Mouse (Mus musculus) hematopoietic stem cell, adult 5-6 weeks (primary cell): Measurements from ENCODE around the gene Opn4. TPM values are rescaled to one million over a fixed set of nuclear protein-coding genes. Genes with fewer than 3 reads are reported as not detected.

ENCODE experiments used
- ATAC-seq, 2 experiments: fragments of 125-278 bp in 1 of 2; replicated peaks in 1 of 2; 2 replicates each; pipeline ENCODE4 v1.8.0; 2016 to 2017; ENCODE audit warnings: inconsistent platforms in 2 of 2, mild to moderate bottlenecking in 2 of 2, moderate number of reproducible peaks in 2 of 2, low read depth in 1 of 2, moderate TSS enrichment in 1 of 2; ENCODE audit not compliant: low FRiP score in 2 of 2, poor library complexity in 2 of 2, severe bottlenecking in 2 of 2, insufficient read depth in 1 of 2, low TSS enrichment in 1 of 2
- total RNA-seq: library from RNA; stranded (forward); fragments of 172-1452, 232-1000 nt; gene quantifications from 2 replicates; pipeline ENCODE4 v1.2.3, GENCODE M21; 2017

Gene Opn4
- total RNA-seq, result not detected in 2 replicates

- ATAC-seq, result no peak
Measured at GRCm38 (mm10) chr14:34599941-34600340, at the start of gene Opn4. Opn4 (minus strand) TSS chr14:34600142.

- ATAC-seq, result peak; percentile 45 to 67; a peak in 3 of 4 replicates
Measured at GRCm38 (mm10) chr14:34647870-34648475, 48.0 kb upstream of the Opn4 start.

- ATAC-seq, result no peak
Measured at GRCm38 (mm10) chr14:34644140-34644539, 44.2 kb upstream of the Opn4 start.

GRCm38 (mm10) chr14:34635721-34636120 lies 35.8 kb upstream of the Opn4 start:
- no peak for ATAC-seq

GRCm38 (mm10) chr14:34635192-34635591 lies 35.2 kb upstream of the Opn4 start:
- ATAC-seq, result no peak

GRCm38 (mm10) chr14:34632722-34633448 lies 32.9 kb upstream of the Opn4 start:
- no peak for ATAC-seq

GRCm38 (mm10) chr14:34626824-34627223 lies 26.9 kb upstream of the Opn4 start:
- no peak for ATAC-seq

- ATAC-seq, result 0 out of 4 replicates have a peak, but pooled peaks of 1 of the 2 experiments have one; percentile 37
Measured at GRCm38 (mm10) chr14:34623531-34624210, 23.7 kb upstream of the Opn4 start.

- no peak for ATAC-seq
Measured at GRCm38 (mm10) chr14:34623074-34623473, 23.1 kb upstream of the Opn4 start.

- peak; percentile 38 to 66; a peak in 2 of 4 replicates for ATAC-seq
Measured at GRCm38 (mm10) chr14:34620611-34621376, 20.9 kb upstream of the Opn4 start.

- no peak for ATAC-seq
Measured at GRCm38 (mm10) chr14:34618808-34619207, 18.9 kb upstream of the Opn4 start.

GRCm38 (mm10) chr14:34616821-34617220 lies 16.9 kb upstream of the Opn4 start:
- peak; percentile 88 to 90 for ATAC-seq

GRCm38 (mm10) chr14:34615625-34616024 lies 15.7 kb upstream of the Opn4 start:
- ATAC-seq, result no peak

- peak; percentile 53 to 54 for ATAC-seq
Measured at GRCm38 (mm10) chr14:34615082-34615481, 15.1 kb upstream of the Opn4 start.

GRCm38 (mm10) chr14:34614551-34614950 lies 14.6 kb upstream of the Opn4 start:
- ATAC-seq, result no peak

- no peak for ATAC-seq
Measured at GRCm38 (mm10) chr14:34613523-34613922, 13.6 kb upstream of the Opn4 start.

GRCm38 (mm10) chr14:34612222-34612621 lies 12.3 kb upstream of the Opn4 start:
- ATAC-seq, result no peak

- no peak for ATAC-seq
Measured at GRCm38 (mm10) chr14:34611591-34611990, 11.6 kb upstream of the Opn4 start.
